Mouse (Mus musculus) G1E (cell line): ENCODE measurements around the gene Lrig2.

ENCODE experiments used
- CTCF ChIP-seq: IDR thresholded peaks from 2 replicates; pipeline ENCODE4 v1.5.1; 2012; ENCODE audit warnings: low read depth, low read length, inconsistent platforms, mixed read lengths
- POLR2AphosphoS5 ChIP-seq: IDR thresholded peaks from 2 replicates; pipeline ENCODE4 v1.6.1; 2012; ENCODE audit warnings: low read depth, low read length, inconsistent platforms; ENCODE audit not compliant: insufficient replicate concordance
- TAL1 ChIP-seq: conservative IDR thresholded peaks from 2 replicates; pipeline ENCODE4 v1.6.1; 2012; ENCODE audit warnings: low read depth, low read length, inconsistent platforms, mixed read lengths

DNA sequence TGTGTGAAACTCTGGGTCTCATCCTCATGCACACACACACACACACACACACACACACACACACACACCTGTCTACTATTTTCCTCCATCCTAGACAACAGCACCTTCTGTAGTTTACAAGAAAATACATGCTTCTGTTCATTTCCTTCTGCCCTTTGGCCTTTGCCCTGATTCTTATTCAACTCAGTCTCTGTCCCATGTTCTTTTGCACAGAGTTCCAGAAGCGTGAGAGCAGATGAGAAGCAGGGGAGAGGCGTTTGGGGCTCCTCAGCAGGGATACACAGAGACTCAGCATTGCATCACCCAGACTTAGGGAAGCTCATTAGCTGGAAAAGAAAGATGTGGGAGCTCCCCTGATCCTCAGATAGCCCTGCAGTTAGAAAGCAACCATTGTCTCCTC, 13.8 kb upstream of the Lrig2 start:
- no peak for TF ChIP-seq CTCF
- TF ChIP-seq TAL1 = no peak
- no peak for TF ChIP-seq POLR2AphosphoS5
